Mouse (Mus musculus): ENCODE results near the gene Capns1.
"Not testable (repeated sequence)": the region's sequence is repeated elsewhere in the genome, so short reads cannot be mapped to it uniquely, and the experiment has no call there.

Capns1 gene

DNA sequence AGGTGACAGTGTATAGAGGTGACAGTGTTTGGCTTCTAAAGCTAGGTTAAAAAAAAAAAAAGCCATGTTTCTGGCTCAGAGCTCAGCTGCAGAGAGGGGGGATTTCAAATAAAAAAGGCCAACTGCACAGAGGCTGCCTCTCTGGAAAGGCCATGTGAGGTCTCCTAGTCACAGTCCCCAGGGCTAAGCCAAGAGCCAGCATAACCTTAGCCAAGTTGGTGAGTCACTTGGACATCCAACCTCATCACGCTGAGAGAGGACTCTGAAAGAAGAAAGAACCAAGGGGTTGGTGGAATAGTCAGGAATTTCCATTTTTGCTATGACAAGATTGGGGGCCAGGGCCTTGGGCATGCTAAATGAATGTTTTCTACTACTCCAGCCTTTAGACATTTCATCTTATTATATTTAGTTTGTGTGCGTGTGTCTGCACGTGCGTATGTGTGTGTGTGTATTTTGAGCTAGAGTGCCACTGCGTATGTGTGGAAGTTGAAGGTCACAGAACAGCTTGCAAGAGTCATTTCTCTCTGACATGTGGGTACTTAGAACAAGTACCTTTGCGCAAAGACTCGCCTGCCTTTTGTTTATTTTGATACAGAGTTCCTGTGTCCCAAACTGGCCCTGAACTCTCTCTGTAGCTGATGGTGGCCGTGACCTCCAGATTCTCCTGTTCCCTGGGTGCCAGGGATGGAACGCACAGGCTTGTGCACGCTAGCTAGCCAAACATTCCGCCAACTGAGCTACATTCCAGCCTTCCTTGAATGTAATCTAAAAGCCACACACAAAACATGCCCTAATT is 4.5 kb upstream of the Capns1 start:
- peak; percentile 70 to 75 for DNase-seq

DNA sequence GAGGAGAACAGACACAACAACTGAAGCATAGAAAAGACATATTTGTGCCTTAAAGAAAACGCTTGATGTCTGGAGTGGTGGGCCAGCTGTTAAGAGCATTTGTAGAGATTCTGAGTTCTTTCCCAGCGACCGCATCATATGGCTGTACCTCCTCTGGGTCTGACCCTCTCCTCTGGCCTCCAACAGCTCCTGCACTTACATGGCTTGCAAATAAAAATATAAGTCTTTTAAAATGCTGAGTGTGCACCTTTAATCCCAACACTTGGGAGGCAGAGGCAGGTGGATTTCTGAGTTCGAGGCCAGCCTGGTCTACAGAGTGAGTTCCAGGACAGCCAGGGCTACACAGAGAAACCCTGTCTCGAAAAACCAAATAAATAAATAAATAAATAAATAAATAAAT is 2.0 kb upstream of the Capns1 start:
- not testable (repeated sequence) for DNase-seq

DNA sequence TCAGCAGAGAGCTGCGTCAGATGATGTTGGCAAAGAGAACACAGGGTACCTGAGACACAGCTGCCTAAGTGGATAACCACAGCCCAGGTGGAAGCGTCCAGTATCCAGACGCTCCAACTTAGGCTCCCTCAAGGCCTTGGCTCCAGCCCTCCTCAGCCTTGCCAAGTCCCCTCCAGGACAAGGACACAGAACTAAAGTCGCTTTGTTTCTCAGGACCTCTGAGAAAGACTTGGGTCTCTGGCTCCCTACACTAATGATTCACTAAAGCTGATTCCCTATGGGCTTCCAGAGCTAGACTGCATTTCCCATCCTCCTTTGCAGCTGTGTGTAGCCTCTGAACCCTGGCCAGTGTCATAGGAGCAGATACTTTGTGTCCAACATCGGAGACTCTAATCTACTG is 1.6 kb upstream of the Capns1 start:
- DNase-seq: no peak

DNA sequence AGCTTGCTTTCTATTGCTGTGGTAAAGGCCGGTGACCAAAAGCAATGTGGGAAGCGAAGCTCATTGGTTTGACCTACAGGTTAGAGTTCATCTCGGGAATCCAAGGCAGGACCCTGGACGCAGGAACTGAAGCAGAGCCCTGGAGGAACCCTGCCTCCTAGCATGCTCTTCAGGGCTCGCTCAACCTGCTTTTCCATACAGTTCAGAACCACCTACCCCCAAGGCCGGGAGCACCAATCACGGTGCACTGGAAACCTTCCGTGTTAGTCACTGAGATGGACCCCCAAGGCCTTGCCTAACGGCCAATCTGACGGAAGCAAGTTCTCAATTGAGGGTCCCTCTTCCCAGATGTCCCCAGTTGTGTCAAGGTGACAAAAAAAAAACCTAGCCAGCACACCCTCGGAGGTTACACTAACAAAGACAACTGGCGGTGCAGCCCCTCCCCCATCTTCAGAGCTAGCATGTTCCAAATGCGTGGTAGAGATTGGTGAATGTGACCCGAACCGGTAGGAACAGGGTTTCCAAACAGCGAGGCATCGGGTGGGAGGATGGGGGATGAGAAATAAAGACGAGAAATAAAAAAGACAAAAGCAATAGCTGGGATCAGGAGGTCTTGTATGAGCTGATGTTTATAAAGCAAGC is 1.0 kb upstream of the Capns1 start:
- no peak for DNase-seq

DNA sequence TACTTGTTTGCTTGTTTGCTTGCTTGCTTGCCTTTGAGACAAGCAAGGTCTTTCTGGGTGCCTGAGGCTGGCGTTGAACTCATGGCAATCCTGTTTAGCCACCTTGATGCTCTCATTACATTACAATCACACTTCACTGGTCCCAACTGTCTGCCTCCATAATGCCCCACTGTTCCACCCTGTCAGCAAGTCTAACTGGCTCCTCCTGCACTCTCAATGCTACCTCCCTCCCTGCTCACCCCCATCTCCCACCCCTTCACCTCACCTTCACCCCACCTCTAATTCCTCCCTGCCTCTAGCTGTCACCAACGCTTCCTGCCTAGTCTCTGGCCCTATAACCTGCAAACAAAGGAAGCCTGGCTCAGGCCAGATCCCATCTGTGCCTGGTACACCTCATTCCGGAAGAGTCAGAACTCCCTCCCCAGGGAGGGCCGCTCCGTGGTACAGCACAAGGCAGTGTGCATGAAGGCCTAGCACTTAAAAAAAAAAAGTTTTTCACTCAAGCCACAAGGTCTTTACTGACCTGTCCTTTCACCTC is 950 bp downstream of the Capns1 start:
- peak in 1 of 2 experiments; percentile 45 for DNase-seq

DNA sequence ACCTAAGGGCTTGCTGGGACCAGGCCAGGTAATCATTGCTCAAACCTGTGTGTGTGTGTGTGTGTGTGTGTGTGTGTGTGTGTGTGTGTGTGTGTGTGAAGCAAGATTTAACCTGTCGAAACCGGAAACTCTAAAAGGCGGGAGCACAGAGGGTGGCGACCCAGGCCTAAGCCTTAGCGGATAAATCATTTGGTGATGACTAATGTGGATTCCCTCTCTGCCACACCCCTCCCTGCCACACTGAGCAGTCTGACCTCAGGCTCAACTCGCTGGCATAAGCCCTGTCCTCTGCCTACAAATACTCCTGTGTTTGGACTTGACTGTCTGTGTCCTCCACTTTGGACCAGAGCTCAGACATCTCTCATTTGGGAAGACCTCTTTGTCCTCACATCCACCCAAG is 2.4 kb downstream of the Capns1 start:
- no peak for DNase-seq

DNA sequence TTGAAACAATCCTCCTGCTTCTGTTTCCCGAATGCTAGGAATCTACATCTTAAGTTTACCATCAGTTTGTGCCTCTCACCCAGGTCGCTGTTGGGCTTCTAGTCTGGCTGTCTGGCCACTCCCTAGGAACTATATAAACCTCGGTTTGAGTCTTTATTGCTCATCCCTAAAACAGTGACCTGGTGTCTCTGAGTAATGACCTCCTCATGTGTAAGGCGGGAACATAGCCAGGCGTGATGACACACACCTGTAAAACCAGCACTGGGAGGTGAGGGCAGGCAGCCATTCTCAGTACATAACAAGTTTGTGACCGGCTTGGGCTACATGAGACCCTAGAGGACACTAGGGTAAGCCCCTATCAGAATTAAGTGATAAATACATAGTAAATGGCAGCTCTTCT is 3.1 kb downstream of the Capns1 start:
- DNase-seq: no peak

DNA sequence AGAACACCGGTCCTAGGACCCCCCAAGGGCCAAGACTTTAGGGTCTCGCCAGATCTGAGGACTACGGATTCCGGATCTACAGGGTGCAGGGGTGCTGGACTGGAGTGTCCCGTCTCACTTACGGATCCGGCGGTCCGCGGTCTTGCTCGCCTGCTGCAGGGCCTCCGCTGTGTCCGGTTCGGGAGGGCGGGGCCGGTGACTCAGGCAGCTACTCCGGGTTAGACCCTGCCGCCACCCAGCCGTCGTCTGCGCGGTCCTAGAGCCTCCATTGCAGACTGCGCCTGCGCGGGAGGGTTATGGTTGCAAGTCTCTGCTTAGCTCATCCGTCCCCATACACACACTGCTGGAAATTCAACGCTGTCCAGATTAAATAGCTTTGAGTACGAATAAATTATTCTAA is 3.7 kb downstream of the Capns1 start:
- peak; percentile 96 to 99 for DNase-seq

DNA sequence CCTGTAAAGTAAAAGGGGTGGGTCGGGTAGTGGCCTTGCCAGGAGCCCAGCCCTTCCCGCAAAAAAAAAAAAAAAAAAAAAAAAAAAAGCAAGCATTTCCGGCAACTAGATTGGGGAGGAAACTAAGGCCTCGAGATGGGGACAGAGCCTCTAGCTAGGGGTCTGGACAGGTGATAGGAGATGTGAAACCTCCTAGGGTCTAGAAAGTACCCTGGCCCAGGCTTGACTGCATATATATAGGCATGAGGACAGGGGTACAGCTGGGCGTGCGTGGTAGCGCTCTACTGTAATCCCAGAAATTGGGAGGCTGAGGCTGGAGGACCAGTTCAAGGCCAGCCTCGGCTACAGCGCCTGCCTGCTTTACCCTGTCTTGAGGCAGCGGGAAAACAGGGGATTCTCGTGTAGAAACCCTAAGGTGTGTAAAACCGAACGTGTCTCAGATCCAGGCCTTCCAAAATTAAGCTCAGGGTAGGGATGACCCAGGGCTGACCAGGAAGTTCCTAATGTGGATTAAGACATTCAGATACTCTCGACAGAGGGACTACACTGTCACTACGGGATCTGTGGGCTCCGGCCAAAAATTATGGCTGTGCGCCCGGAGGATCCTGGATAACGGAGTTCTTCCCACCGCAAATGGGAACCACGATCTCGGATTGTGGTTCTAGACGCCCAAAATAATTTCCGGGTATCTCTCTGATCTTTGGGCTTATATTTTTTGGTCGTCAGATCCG is 4.3 kb downstream of the Capns1 start:
- DNase-seq: peak; percentile 78 to 84

DNA sequence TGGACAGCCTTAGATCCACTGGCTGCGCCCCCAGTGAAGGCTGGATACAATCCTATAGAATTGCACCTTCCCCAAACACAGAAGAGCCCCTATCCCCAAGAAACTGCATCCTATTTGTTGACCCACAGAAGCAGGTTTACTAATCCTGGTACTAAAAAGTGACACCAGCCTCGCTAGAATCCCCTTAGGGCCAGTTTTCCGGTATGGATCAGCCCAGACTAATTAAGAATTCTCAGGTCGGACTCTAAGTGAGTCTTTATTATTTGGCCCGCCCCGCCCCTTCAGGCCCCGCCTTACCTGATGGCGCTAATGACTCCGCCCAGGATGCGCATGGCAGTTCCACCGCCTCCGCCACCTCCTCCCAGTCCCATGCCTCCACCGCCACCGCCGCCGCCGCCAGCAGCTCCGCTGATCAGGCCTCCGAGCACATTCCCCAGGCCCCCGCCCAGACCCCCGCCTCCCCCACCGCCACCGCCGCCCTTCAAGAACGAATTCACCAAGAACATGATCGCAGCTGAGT is 5.0 kb downstream of the Capns1 start:
- DNase-seq: peak; percentile 89 to 92

DNA sequence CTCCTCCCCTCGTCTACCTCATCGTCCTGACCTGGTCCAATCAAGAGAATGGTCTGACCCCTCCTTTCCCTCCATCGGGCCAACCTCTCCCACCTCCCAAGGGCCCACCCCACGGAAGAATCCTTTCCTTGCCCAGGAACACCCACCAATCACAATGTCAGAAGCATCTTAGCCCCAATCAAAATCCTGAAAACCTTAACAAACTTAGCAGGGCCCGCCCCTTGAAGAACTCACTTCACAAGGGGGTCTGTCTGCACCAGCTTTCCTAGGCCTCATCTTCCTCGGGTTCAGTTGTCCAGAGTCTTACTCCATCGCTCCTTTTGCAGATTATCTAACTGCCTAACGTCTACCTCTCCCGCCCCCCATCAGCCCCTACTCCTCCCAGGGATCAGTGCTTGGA is 5.6 kb downstream of the Capns1 start:
- DNase-seq: no peak

DNA sequence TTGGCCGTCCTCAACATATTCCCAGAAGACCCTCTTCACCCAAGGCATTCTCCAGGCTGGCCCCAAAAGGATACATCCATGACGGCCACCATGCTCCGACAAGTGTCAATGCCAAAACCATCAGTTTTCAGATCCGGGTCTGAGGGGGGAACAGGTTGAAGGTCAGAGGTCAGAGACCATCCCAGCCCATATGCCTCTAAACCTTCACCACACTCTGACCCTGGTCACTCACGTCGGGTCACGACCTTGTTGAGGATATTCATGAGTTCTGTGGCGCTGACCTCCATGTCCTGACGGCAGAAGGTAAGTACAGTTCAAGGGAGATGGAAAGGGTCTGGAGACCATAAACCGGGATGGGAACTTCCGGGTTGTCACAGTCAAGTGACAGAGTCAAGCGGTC is 6.5 kb downstream of the Capns1 start:
- no peak for DNase-seq

DNA sequence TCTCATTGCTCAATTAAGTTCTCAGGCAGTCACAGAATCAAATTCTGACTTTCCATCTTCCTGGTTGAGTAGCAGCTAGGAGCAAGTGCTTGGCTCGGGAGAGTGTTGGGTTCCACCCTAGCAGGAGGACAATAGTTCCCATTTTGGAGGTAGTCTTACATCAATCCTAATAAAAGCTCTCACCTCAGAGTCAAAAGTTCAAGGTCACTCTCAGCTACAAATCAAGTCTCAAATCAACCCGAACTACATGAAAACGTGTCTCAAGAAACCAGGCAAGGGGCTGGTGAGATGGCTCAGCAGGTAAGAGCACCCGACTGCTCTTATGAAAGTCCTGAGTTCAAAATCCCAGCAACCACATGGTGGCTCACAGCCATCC is 9.5 kb downstream of the Capns1 start:
- DNase-seq: no peak

DNA sequence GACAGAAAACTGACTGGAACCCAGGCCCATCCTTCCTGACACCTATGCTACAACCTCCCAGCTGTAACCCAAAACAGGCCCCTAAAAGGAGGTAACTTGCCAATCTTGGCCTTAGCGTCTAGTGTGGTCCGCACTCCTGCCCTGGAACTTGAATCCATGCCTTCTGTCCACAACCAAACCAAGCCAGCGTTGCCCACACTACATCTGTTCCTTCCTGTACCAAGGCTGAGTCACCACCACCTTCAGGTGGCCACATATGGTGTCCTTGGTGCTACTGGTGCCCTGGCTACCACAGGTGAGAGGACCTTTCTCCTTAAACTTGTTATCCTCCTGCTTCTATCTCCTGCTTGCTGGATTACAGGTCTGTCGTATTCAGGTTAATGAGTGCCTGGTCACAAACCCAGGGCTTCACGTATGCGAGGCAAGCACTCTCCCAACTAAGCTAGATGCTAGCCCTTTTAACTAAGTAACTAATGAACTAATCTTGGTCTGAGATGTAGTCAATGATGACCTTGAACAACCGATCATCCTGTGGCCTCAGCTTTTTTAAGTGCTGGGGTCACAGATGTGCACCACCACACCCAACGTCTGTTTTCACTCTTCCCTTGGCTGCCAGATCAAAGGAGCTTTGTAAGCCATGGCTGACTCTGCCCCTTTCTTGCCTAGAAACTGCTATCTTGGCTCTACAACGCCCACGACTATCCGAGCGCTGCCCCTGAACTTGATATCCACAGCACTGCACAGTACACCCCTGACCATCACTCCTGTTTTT is 10.1 kb downstream of the Capns1 start:
- DNase-seq: peak in 1 of 2 experiments; percentile 55

DNA sequence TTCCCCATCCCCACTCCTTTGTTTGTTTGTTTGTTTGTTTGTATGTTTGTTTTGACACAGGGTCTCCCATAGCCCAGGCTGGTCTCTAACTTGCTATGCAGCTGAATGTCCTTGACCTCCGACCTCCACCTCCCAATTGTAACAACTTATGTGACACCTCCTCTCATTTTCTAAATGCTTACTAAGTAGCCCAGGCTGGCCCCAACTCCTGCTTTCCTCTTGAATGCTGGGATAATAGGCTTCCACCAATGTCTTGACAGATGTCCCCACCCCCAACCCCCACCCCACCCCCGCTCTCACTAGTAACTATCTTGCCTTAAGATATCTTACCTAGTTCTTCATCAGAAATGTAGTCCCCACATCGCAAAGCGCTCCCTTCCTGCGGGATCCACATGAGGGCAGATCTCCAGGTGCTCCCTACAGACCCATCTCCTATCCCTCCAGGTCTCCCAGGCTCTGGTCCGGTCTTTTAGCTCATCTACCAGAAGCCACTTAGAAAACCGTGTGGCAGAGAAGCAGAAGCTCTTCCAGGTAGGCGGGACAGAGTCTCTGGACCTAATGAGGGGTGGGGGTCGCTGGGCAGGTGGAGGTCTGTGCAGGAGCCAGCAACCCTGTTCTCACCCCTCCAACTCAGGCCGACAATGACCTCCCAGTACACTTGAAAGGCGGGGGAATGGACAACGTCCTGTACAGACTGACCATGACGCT is 13.8 kb downstream of the Capns1 start:
- no peak for DNase-seq

DNA sequence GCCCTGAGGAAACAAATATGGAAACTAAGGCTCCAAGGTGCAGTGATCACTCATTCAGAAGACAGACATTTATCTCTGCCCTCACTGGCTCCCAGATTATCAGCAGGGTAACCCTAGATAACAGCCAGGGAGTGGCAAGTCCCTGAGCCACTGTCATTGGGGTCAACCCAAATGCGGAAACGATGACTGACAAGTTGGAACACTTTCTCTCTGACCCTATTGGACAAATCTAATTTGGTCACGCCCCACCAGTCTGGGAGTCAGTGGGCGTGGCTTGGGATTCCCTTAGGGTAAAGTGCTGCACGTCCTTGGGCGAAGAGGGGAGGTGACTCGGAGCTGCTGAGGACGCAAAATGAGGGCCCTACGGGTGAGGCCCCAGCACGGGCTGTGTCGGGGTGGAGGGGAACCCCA is 14.7 kb downstream of the Capns1 start, which contains the start of gene Cox7a1:
Gene Cox7a1 (plus strand): TSS at position 266 of the 411 bp plus-strand sequence.
- peak; percentile 64 to 80 for DNase-seq

DNA sequence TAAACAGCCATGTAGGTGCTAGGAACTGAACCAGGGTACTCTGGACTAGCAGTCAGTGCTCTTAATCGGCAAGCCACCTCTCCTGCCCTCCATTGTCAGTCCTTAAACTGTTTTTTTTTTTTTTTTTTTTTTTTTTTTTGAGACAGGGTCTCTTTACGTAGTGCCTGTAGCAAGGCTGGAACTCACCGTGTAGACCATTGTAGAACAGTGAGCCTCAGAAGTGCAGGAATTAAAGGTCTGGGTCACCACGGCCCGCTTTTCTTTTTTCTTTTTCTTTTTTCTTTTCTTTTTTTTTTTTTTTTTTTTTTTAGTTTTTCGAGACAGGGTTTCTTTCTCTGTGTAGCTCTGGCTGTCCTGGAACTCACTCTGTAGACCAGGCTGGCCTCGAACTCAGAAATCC is 15.4 kb downstream of the Capns1 start:
- not testable (repeated sequence) for DNase-seq

DNA sequence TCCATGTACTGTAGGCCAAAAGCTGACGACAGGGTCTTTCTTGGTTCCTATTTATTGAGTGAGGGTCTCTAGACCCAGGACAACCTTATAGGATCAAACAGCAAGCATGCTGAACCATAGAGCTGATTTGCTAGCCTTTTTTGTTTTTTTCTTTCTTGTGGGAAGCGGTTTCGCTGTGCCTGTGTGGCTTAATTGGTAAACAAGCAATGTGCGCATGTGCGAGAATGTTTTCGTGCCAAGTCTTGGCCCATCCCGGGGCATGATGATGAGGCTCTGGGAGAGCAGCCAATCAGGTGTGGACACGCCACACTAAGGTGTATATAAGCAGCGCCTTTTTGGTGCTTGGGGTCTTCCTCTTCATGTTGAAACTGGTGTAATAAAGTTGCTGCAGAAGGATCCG is 16.7 kb downstream of the Capns1 start:
- DNase-seq: peak in 1 of 2 experiments; percentile 45

DNA sequence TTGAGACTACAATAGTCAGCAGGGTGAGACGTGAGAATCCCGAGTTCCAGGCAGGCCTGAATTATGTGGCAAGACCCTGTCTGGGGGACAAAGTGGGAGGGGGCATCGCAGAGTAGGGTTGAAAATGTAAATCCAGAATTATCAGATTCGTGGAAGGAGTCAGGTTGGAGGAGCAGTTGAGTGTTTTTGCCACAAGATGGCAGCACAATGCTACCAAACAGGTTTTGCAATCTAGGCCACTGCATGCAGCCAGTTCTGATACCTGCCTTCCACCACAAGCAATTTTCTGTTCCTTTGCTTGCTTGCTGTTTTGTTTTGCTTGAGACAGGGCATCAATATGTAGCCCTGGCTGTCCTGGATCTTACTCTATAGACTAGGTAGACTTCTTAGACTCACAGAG is 17.3 kb downstream of the Capns1 start:
- DNase-seq: peak; percentile 82 to 88

DNA sequence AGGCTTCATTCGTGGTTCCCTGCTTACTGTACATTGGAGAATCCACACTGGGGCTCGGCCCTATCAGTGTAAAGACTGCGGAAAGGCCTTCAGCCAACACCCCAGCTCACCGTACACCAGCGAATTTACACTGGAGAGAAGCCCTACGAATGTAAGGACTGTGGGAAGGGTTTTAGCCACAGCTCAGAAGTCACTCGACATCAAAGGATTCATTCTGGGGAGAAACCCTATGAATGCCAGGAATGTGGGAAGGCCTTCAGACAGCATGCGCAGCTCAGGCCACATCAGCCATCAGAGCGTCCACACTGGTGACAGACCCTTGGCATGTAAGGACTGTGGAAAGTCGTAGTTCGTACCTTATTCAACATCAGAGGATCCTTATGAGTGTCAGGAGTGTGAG is 20.4 kb downstream of the Capns1 start:
- no peak for DNase-seq

DNA sequence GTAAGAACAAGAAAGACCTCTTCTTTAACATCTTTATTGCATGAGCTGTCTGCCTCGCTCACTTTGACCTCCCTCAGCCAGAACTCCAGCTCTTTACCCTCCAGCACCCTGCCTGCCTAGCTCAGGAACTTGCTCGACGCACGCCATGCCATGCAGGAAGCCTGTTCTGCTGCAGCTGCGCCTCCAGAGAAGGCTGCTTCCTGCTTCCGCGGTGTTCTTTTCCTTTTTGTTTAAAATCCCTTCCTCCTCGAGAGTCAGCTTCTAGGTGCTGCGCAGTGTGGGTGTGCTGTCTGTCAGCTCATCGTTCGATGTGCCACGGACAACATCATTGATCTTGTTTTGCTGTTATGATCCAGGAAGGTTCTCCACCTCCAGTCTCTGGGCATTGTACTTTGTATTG is 22.1 kb downstream of the Capns1 start:
- DNase-seq: no peak

All from cerebellum, postnatal 25 days (tissue).